Mouse (Mus musculus) limb, embryonic 13.5 days (tissue): ENCODE results near the gene Hfe2. TPM values are rescaled to one million over a fixed set of nuclear protein-coding genes. Genes with fewer than 3 reads are reported as not detected.

ENCODE experiments used
- ATAC-seq: fragments of 200-750 bp; cut with Nextera tagmentation; 2 replicates; pipeline ENCODE4 v1.8.0; 2017; ENCODE audit warnings: low read depth, moderate number of reproducible peaks, moderate TSS enrichment; ENCODE audit not compliant: low FRiP score
- H3K27ac ChIP-seq: fragments of 300-500 bp; sonication (generic); 2 replicates; pipeline ENCODE4 v1.5.1; 2015; ENCODE audit warnings: inconsistent platforms, mild to moderate bottlenecking, moderate library complexity
- H3K27me3 ChIP-seq: fragments of 300-500 bp; sonication (generic); 2 replicates; pipeline ENCODE4 v1.6.1; 2015; ENCODE audit warnings: mild to moderate bottlenecking, inconsistent platforms
- H3K36me3 ChIP-seq: fragments of 300-500 bp; sonication (generic); 2 replicates; pipeline ENCODE4 v1.6.1; 2015; ENCODE audit warnings: inconsistent platforms, mild to moderate bottlenecking, moderate library complexity
- H3K4me1 ChIP-seq: fragments of 300-500 bp; sonication (generic); 2 replicates; pipeline ENCODE4 v1.6.1; 2015; ENCODE audit warnings: inconsistent platforms
- H3K4me2 ChIP-seq: fragments of 300-500 bp; sonication (generic); replicated peaks from 2 replicates; pipeline ENCODE4 v1.6.1; 2015; ENCODE audit warnings: inconsistent platforms, mild to moderate bottlenecking, moderate library complexity
- H3K4me3 ChIP-seq: fragments of 300-500 bp; sonication (generic); 2 replicates; pipeline ENCODE4 v1.5.1; 2015; ENCODE audit warnings: moderate library complexity, mild to moderate bottlenecking, inconsistent platforms
- H3K9ac ChIP-seq: fragments of 300-500 bp; sonication (generic); 2 replicates; pipeline ENCODE4 v1.6.1; 2015; ENCODE audit warnings: mild to moderate bottlenecking, inconsistent platforms
- H3K9me3 ChIP-seq: fragments of 300-500 bp; sonication (generic); 2 replicates; pipeline ENCODE4 v1.6.1; 2016; ENCODE audit warnings: inconsistent platforms
- WGBS: fragments of 180-500 bp; shearing (Covaris S2); methylation state at CpG from one replicate; pipeline ENCODE4 v1.1.7; 2015; 5-methylcytosine and 5-hydroxymethylcytosine counted together
- polyA plus RNA-seq: library from polyadenylated mRNA; unstranded; fragments of >200 nt; fragmentation: Nextera tagmentation; extraction: Ambion mirVana; gene quantifications from 2 replicates; pipeline ENCODE4 v1.2.1, GENCODE M21; 2015

Hfe2 gene
- polyA plus RNA-seq, 1 experiment from 2014 or later: 10.6 TPM

- no peak for ATAC-seq
- 0 out of 2 replicates have a peak, but pooled peaks cover 15% of the 10 kb centered on the region for H3K27me3 ChIP-seq
- no peak overlapping the region for H3K4me3 ChIP-seq
- 22% methylated on average over 14 of the region's 14 CpGs for WGBS
- H3K36me3 ChIP-seq: no peaks in the 10 kb centered on the region
- no peak overlapping the region for H3K9ac ChIP-seq
- H3K9me3 ChIP-seq: no peaks in the 10 kb centered on the region
- H3K27ac ChIP-seq: no peak overlapping the region
- peaks cover 12% of the 10 kb centered on the region for H3K4me1 ChIP-seq
- no peak overlapping the region for H3K4me2 ChIP-seq
Measured at GRCm38 (mm10) chr3:96541328-96542078, 16.5 kb downstream of the Hfe2 start.

- Histone ChIP-seq H3K4me3 (no peak overlapping the region), H3K4me2 (no peak overlapping the region), H3K9ac (no peak overlapping the region), H3K36me3 (no peaks in the 10 kb centered on the region), H3K4me1 (peaks cover 12% of the 10 kb centered on the region), H3K27me3 (0 out of 2 replicates have a peak, but pooled peaks cover 15% of the 10 kb centered on the region), H3K27ac (no peak overlapping the region), H3K9me3 (no peaks in the 10 kb centered on the region)
- WGBS: 82% methylated on average over 8 of the region's 8 CpGs
- ATAC-seq: no peak
Measured at GRCm38 (mm10) chr3:96542554-96542953, 17.6 kb downstream of the Hfe2 start.

- no peaks in the 10 kb centered on the region for H3K9me3 ChIP-seq
- H3K27me3 ChIP-seq: 0 out of 2 replicates have a peak, but pooled peaks cover 15% of the 10 kb centered on the region
- no peak overlapping the region for H3K4me2 ChIP-seq
- ATAC-seq: no peak
- H3K4me3 ChIP-seq: no peak overlapping the region
- no peaks in the 10 kb centered on the region for H3K36me3 ChIP-seq
- H3K27ac ChIP-seq: no peak overlapping the region
- WGBS: 82% methylated on average over 11 of the region's 11 CpGs
- H3K4me1 ChIP-seq: peaks cover 12% of the 10 kb centered on the region
- H3K9ac ChIP-seq: no peak overlapping the region
Measured at GRCm38 (mm10) chr3:96543345-96543744, 18.4 kb downstream of the Hfe2 start.

- ATAC-seq: no peak
- Histone ChIP-seq H3K36me3 (no peaks in the 10 kb centered on the region), H3K4me2 (no peak overlapping the region), H3K9me3 (no peaks in the 10 kb centered on the region), H3K27ac (no peak overlapping the region), H3K4me1 (no peaks in the 10 kb centered on the region), H3K27me3 (0 out of 2 replicates have a peak, but pooled peaks cover 15% of the 10 kb centered on the region), H3K9ac (no peak overlapping the region), H3K4me3 (no peak overlapping the region)
- 38% methylated on average over 1 of the region's 1 CpGs for WGBS
Measured at GRCm38 (mm10) chr3:96545565-96545964, 20.6 kb downstream of the Hfe2 start.

GRCm38 (mm10) chr3:96546880-96547279 lies 21.9 kb downstream of the Hfe2 start:
- ATAC-seq: no peak
- Histone ChIP-seq H3K9ac (no peak overlapping the region), H3K4me3 (no peak overlapping the region), H3K27ac (no peak overlapping the region), H3K27me3 (0 out of 2 replicates have a peak, but pooled peaks cover 12% of the 10 kb centered on the region), H3K4me1 (peaks cover 6% of the 10 kb centered on the region), H3K36me3 (no peaks in the 10 kb centered on the region), H3K4me2 (peak overlapping the region; percentile 19; the same call in 1 of the 2 replicates), H3K9me3 (no peaks in the 10 kb centered on the region)
- 52% methylated on average over 4 of the region's 4 CpGs for WGBS

GRCm38 (mm10) chr3:96547389-96547960 lies 22.5 kb downstream of the Hfe2 start:
- Histone ChIP-seq H3K9me3 (no peaks in the 10 kb centered on the region), H3K36me3 (no peaks in the 10 kb centered on the region), H3K4me3 (peak overlapping the region; percentile 24; the same call in 1 of the 2 replicates), H3K4me2 (peak overlapping the region; percentile 53), H3K4me1 (peaks cover 6% of the 10 kb centered on the region), H3K9ac (no peak overlapping the region), H3K27ac (no peak overlapping the region), H3K27me3 (0 out of 2 replicates have a peak, but pooled peaks cover 7% of the 10 kb centered on the region)
- no peak for ATAC-seq
- 8% methylated on average over 14 of the region's 14 CpGs for WGBS

GRCm38 (mm10) chr3:96548824-96549223 lies 23.9 kb downstream of the Hfe2 start:
- H3K4me3 ChIP-seq: no peak overlapping the region
- 84% methylated on average over 7 of the region's 7 CpGs for WGBS
- H3K27me3 ChIP-seq: 0 out of 2 replicates have a peak, but pooled peaks cover 4% of the 10 kb centered on the region
- H3K4me1 ChIP-seq: peaks cover 6% of the 10 kb centered on the region
- no peak overlapping the region for H3K27ac ChIP-seq
- H3K4me2 ChIP-seq: no peak overlapping the region
- H3K9me3 ChIP-seq: no peaks in the 10 kb centered on the region
- H3K36me3 ChIP-seq: no peaks in the 10 kb centered on the region
- H3K9ac ChIP-seq: no peak overlapping the region
- no peak for ATAC-seq

- ATAC-seq: no peak
Measured at GRCm38 (mm10) chr3:96549346-96549745, 24.4 kb downstream of the Hfe2 start.

GRCm38 (mm10) chr3:96551203-96551602 lies 26.2 kb downstream of the Hfe2 start:
- Histone ChIP-seq H3K9me3 (no peaks in the 10 kb centered on the region), H3K4me2 (no peak overlapping the region), H3K4me3 (no peak overlapping the region), H3K9ac (no peak overlapping the region), H3K27me3 (no peaks in the 10 kb centered on the region), H3K4me1 (peaks cover 20% of the 10 kb centered on the region), H3K36me3 (no peaks in the 10 kb centered on the region), H3K27ac (no peak overlapping the region)
- ATAC-seq: no peak; the same call in 1 of the 2 replicates
- 16% methylated on average over 8 of the region's 8 CpGs for WGBS

More at GRCm38 (mm10) chr3:96549346-96549745, 24.4 kb downstream of the Hfe2 start:
- no peaks in the 10 kb centered on the region for H3K27me3 ChIP-seq
- no peak overlapping the region for H3K4me2 ChIP-seq
- H3K4me1 ChIP-seq: peaks cover 6% of the 10 kb centered on the region
- no peak overlapping the region for H3K4me3 ChIP-seq
- no peak overlapping the region for H3K27ac ChIP-seq
- no peaks in the 10 kb centered on the region for H3K36me3 ChIP-seq
- no peaks in the 10 kb centered on the region for H3K9me3 ChIP-seq
- H3K9ac ChIP-seq: no peak overlapping the region
- WGBS: 81% methylated on average over 5 of the region's 5 CpGs

- WGBS: 69% methylated on average over 7 of the region's 7 CpGs
- no peaks in the 10 kb centered on the region for H3K27me3 ChIP-seq
- no peak overlapping the region for H3K9ac ChIP-seq
- H3K4me3 ChIP-seq: no peak overlapping the region
- H3K9me3 ChIP-seq: no peaks in the 10 kb centered on the region
- peaks cover 26% of the 10 kb centered on the region for H3K4me1 ChIP-seq
- no peak for ATAC-seq
- no peaks in the 10 kb centered on the region for H3K36me3 ChIP-seq
- no peak overlapping the region for H3K27ac ChIP-seq
- no peak overlapping the region for H3K4me2 ChIP-seq
Measured at GRCm38 (mm10) chr3:96551890-96552289, 26.9 kb downstream of the Hfe2 start.

GRCm38 (mm10) chr3:96553601-96554000 lies 28.6 kb downstream of the Hfe2 start:
- Histone ChIP-seq H3K27ac (no peak overlapping the region), H3K4me2 (no peak overlapping the region), H3K36me3 (no peaks in the 10 kb centered on the region), H3K27me3 (no peaks in the 10 kb centered on the region), H3K4me3 (no peak overlapping the region), H3K4me1 (peaks cover 29% of the 10 kb centered on the region), H3K9me3 (no peaks in the 10 kb centered on the region), H3K9ac (no peak overlapping the region)
- 73% methylated on average over 6 of the region's 6 CpGs for WGBS
- no peak for ATAC-seq

GRCm38 (mm10) chr3:96554251-96554650 lies 29.3 kb downstream of the Hfe2 start:
- H3K27ac ChIP-seq: no peak overlapping the region

More at GRCm38 (mm10) chr3:96554251-96554650, 29.3 kb downstream of the Hfe2 start:
- Histone ChIP-seq H3K9ac (no peak overlapping the region), H3K36me3 (peaks cover under 1% of the 10 kb centered on the region; the same call in 1 of the 2 replicates), H3K9me3 (no peaks in the 10 kb centered on the region), H3K4me1 (peaks cover 33% of the 10 kb centered on the region), H3K4me2 (no peak overlapping the region), H3K4me3 (no peak overlapping the region), H3K27me3 (no peaks in the 10 kb centered on the region)
- WGBS: 79% methylated on average over 6 of the region's 6 CpGs
- no peak for ATAC-seq
